Mouse (Mus musculus) small intestine, adult 2 months (tissue): ENCODE data around the gene Pgbd5. TPM values are rescaled to one million over a fixed set of nuclear protein-coding genes. Genes with fewer than 3 reads are reported as not detected.

Experiments used
- H3K27ac ChIP-seq: fragments of 200-500 bp; 2 replicates; pipeline ENCODE4 v1.5.1; 2012; ENCODE audit warnings: low read depth, low read length, control low read depth, inconsistent platforms; ENCODE audit not compliant: insufficient read depth
- H3K27me3 ChIP-seq: fragments of 200-500 bp; 2 replicates; pipeline ENCODE4 v1.6.1; 2012; ENCODE audit warnings: mild to moderate bottlenecking, moderate library complexity, low read length, inconsistent platforms; ENCODE audit not compliant: control insufficient read depth, insufficient read depth
- H3K36me3 ChIP-seq: fragments of 200-500 bp; 2 replicates; pipeline ENCODE4 v1.6.1; 2012; ENCODE audit warnings: mild to moderate bottlenecking, low read length, control low read depth, inconsistent platforms; ENCODE audit not compliant: control insufficient read depth, insufficient read depth
- H3K4me1 ChIP-seq: fragments of 200-500 bp; 2 replicates; pipeline ENCODE4 v1.6.1; 2012; ENCODE audit warnings: low read length, inconsistent platforms, mixed read lengths; ENCODE audit not compliant: control insufficient read depth, insufficient read depth, insufficient read length
- H3K4me3 ChIP-seq: fragments of 200-500 bp; 2 replicates; pipeline ENCODE4 v1.5.1; 2012; ENCODE audit warnings: low read depth, mild to moderate bottlenecking, control low read depth, inconsistent platforms, low read length, moderate library complexity
- CTCF ChIP-seq: fragments of 200-500 bp; IDR thresholded peaks from 2 replicates; pipeline ENCODE4 v1.5.1; 2012; ENCODE audit warnings: low read depth, mild to moderate bottlenecking, control low read depth, inconsistent platforms, low read length, moderate library complexity, mixed read lengths; ENCODE audit not compliant: insufficient replicate concordance, insufficient read length; ENCODE audit errors: extremely low read depth
- POLR2A ChIP-seq: fragments of 200-500 bp; IDR thresholded peaks from 2 replicates; pipeline ENCODE4 v1.6.1; 2012; ENCODE audit warnings: low read depth, mild to moderate bottlenecking, control low read depth, inconsistent platforms, low read length, moderate library complexity
- WGBS: fragments of 180-500 bp; shearing (Covaris S2); methylation state at CpG from one replicate; pipeline ENCODE4 v1.1.7; 2018; 5-methylcytosine and 5-hydroxymethylcytosine counted together
- polyA plus RNA-seq: library from polyadenylated mRNA; depleted of rRNA; stranded (reverse); fragments of >200 nt; gene quantifications from 2 replicates; pipeline ENCODE4 v1.2.3, GENCODE M21; 2012

Pgbd5 gene
- polyA plus RNA-seq, 1 experiment: 2.3 TPM

- Histone ChIP-seq H3K4me3 (no peak overlapping the region), H3K27me3 (no peaks in the 10 kb centered on the region), H3K4me1 (no peaks in the 10 kb centered on the region), H3K27ac (no peak overlapping the region), H3K36me3 (no peaks in the 10 kb centered on the region)
- TF ChIP-seq POLR2A (no peak), CTCF (no peak)
- WGBS: 83% methylated on average over 8 of the region's 8 CpGs
Measured at GRCm38 (mm10) chr8:124450192-124450895, 10.9 kb upstream of the Pgbd5 start.

- H3K27ac ChIP-seq: no peak overlapping the region
- WGBS: 57% methylated on average over 10 of the region's 10 CpGs
- H3K27me3 ChIP-seq: no peaks in the 10 kb centered on the region
- no peaks in the 10 kb centered on the region for H3K4me1 ChIP-seq
- no peak for TF ChIP-seq CTCF
- no peak for TF ChIP-seq POLR2A
- H3K36me3 ChIP-seq: no peaks in the 10 kb centered on the region
- no peak overlapping the region for H3K4me3 ChIP-seq
Measured at GRCm38 (mm10) chr8:124448962-124449670, 9.7 kb upstream of the Pgbd5 start.

GRCm38 (mm10) chr8:124436741-124437140 lies 2.7 kb downstream of the Pgbd5 start:
- H3K4me1 ChIP-seq: peaks cover 6% of the 10 kb centered on the region
- H3K27me3 ChIP-seq: peaks cover 16% of the 10 kb centered on the region
- TF ChIP-seq POLR2A (no peak), CTCF (no peak)
- no peaks in the 10 kb centered on the region for H3K36me3 ChIP-seq
- 14% methylated on average over 4 of the region's 4 CpGs for WGBS
- no peak overlapping the region for H3K27ac ChIP-seq
- H3K4me3 ChIP-seq: no peak overlapping the region

- no peak for TF ChIP-seq POLR2A
- no peak for TF ChIP-seq CTCF
- Histone ChIP-seq H3K27me3 (peaks cover 18% of the 10 kb centered on the region), H3K27ac (no peak overlapping the region), H3K4me3 (no peak overlapping the region), H3K4me1 (peaks cover 6% of the 10 kb centered on the region), H3K36me3 (no peaks in the 10 kb centered on the region)
- 36% methylated on average over 10 of the region's 10 CpGs for WGBS
Measured at GRCm38 (mm10) chr8:124435707-124436243, 3.7 kb downstream of the Pgbd5 start.

- H3K27ac ChIP-seq: no peak overlapping the region
- H3K36me3 ChIP-seq: no peaks in the 10 kb centered on the region
- WGBS: 36% methylated on average over 4 of the region's 4 CpGs
- no peak for TF ChIP-seq CTCF
- TF ChIP-seq POLR2A: no peak
- H3K27me3 ChIP-seq: peaks cover 18% of the 10 kb centered on the region
- H3K4me3 ChIP-seq: no peak overlapping the region
- peaks cover 6% of the 10 kb centered on the region for H3K4me1 ChIP-seq
Measured at GRCm38 (mm10) chr8:124435170-124435569, 4.3 kb downstream of the Pgbd5 start.

GRCm38 (mm10) chr8:124434126-124434790 lies 5.2 kb downstream of the Pgbd5 start:
- peaks cover 18% of the 10 kb centered on the region for H3K27me3 ChIP-seq
- peaks cover 6% of the 10 kb centered on the region for H3K4me1 ChIP-seq
- peak overlapping the region; percentile 60 for H3K4me3 ChIP-seq
- TF ChIP-seq POLR2A: no peak
- TF ChIP-seq CTCF: no peak
- H3K36me3 ChIP-seq: no peaks in the 10 kb centered on the region
- H3K27ac ChIP-seq: no peak overlapping the region
- WGBS: 3% methylated on average over 98 of the region's 101 CpGs
